Mouse (Mus musculus): ENCODE data around the gene Gm9958.
A peak's percentile ranks its signal among the peaks of the same experiment; 100 is the strongest.

Gene Gm9958

DNA sequence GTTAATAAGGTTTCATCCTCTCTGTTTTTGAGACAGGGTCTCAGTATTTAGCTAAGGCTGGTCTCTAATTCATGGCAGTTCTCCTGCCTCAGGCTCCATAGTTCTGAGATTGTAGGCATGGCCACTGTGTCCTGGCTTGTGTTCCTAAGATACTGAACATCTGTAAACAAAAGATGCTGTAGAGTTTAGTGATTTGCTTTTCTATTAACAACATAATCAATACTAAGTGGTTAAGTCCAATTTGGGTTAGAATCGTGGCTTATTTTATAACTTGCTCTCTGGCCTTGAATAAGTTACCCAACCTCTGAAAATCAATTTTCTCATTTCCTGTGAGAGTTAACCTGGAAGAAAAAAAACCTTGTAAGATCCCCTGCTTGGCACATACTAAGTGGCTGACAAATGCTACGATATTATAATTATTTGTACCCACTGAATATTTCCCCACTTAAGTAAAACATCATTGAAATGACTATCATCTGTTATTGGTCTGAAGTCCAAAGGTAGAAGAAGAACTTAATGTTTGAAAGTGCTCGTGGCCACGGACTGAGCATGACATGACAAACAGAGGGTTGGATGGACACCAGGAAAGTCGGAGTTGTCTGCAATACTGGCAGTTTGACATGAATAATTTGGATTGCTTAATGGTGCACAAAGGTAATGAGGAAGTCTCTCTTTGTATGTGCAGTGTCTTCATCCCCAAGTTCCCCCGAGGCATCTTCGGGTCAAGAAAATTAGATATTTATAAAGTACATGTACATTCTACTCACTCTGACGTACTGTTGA is 47.3 kb downstream of the Gm9958 start:
- peak in 1 of 2 experiments; percentile 15 for DNase-seq

GRCm38 (mm10) chr5:90414925-90415295 is 47.9 kb downstream of the Gm9958 start:
- no peak for DNase-seq

All from kidney, postnatal 36 days (tissue).